Mouse (Mus musculus): ENCODE data around the gene S100a16. TPM values are rescaled to one million over a fixed set of nuclear protein-coding genes. Genes with fewer than 3 reads are reported as not detected.

S100a16 gene
- polyA plus RNA-seq, 1 experiment = 140 TPM

- H3K27ac ChIP-seq (ENCODE audit: insufficient read depth, low read depth, low read length) = no peak overlapping the region
- 36% methylated on average over 5 of the region's 5 CpGs for WGBS
- DNase-seq = peak; percentile 65
Observed at GRCm38 (mm10) chr3:90585595-90585994, 48.5 kb downstream of the S100a16 start.

GRCm38 (mm10) chr3:90586016-90586643 is 49.1 kb downstream of the S100a16 start:
- DNase-seq = no peak
- no peak for TF ChIP-seq POLR2A (IDR thresholded peaks at IDR 0.05; ENCODE audit: low read depth, low read length)
- Histone ChIP-seq H3K36me3 (ENCODE audit: control insufficient read depth, insufficient read depth, low read length) (no peaks in the 10 kb centered on the region), H3K4me1 (ENCODE audit: control insufficient read depth, insufficient read depth, low read length) (no peaks in the 10 kb centered on the region), H3K4me3 (ENCODE audit: insufficient read depth, low read depth, low read length) (no peak overlapping the region), H3K27ac (ENCODE audit: insufficient read depth, low read depth, low read length) (peak overlapping the region; percentile 6; the same call in 1 of the 2 replicates), H3K27me3 (replicated peaks; ENCODE audit: control insufficient read depth, insufficient read depth, low read length) (no peaks in the 10 kb centered on the region)
- WGBS = 82% methylated on average over 15 of the region's 15 CpGs

More at GRCm38 (mm10) chr3:90585595-90585994, 48.5 kb downstream of the S100a16 start:
- Histone ChIP-seq H3K4me1 (ENCODE audit: control insufficient read depth, insufficient read depth, low read length) (no peaks in the 10 kb centered on the region), H3K4me3 (ENCODE audit: insufficient read depth, low read depth, low read length) (no peak overlapping the region), H3K27me3 (replicated peaks; ENCODE audit: control insufficient read depth, insufficient read depth, low read length) (no peaks in the 10 kb centered on the region), H3K36me3 (ENCODE audit: control insufficient read depth, insufficient read depth, low read length) (no peaks in the 10 kb centered on the region)
- no peak for TF ChIP-seq POLR2A (IDR thresholded peaks at IDR 0.05; ENCODE audit: low read depth, low read length)
- peak; percentile 86 for TF ChIP-seq CTCF (conservative IDR thresholded peaks at IDR 0.05; ENCODE audit: insufficient read depth, insufficient read length, low read depth, low read length)

GRCm38 (mm10) chr3:90586906-90587305 is 49.9 kb downstream of the S100a16 start:
- H3K27me3 ChIP-seq (replicated peaks; ENCODE audit: control insufficient read depth, insufficient read depth, low read length) = no peaks in the 10 kb centered on the region
- H3K4me1 ChIP-seq (ENCODE audit: control insufficient read depth, insufficient read depth, low read length) = no peaks in the 10 kb centered on the region
- peak; percentile 24 for DNase-seq
- TF ChIP-seq POLR2A (IDR thresholded peaks at IDR 0.05; ENCODE audit: low read depth, low read length) = no peak
- no peak for TF ChIP-seq CTCF (conservative IDR thresholded peaks at IDR 0.05; ENCODE audit: insufficient read depth, insufficient read length, low read depth, low read length)
- peak overlapping the region; percentile 58 for H3K27ac ChIP-seq (ENCODE audit: insufficient read depth, low read depth, low read length)
- no peak overlapping the region for H3K4me3 ChIP-seq (ENCODE audit: insufficient read depth, low read depth, low read length)
- WGBS = 54% methylated on average over 10 of the region's 10 CpGs
- H3K36me3 ChIP-seq (ENCODE audit: control insufficient read depth, insufficient read depth, low read length) = no peaks in the 10 kb centered on the region

- Histone ChIP-seq H3K27me3 (replicated peaks; ENCODE audit: control insufficient read depth, insufficient read depth, low read length) (no peaks in the 10 kb centered on the region), H3K4me3 (ENCODE audit: insufficient read depth, low read depth, low read length) (no peak overlapping the region), H3K36me3 (ENCODE audit: control insufficient read depth, insufficient read depth, low read length) (no peaks in the 10 kb centered on the region), H3K27ac (ENCODE audit: insufficient read depth, low read depth, low read length) (peak overlapping the region; percentile 58), H3K4me1 (ENCODE audit: control insufficient read depth, insufficient read depth, low read length) (no peaks in the 10 kb centered on the region)
- TF ChIP-seq CTCF (conservative IDR thresholded peaks at IDR 0.05; ENCODE audit: insufficient read depth, insufficient read length, low read depth, low read length) (no peak), POLR2A (IDR thresholded peaks at IDR 0.05; ENCODE audit: low read depth, low read length) (no peak)
- whole genome bisulfite sequencing = 84% methylated on average over 14 of the region's 14 CpGs
- peak; percentile 29 for DNase-seq
Observed at GRCm38 (mm10) chr3:90587361-90588101, 50.5 kb downstream of the S100a16 start.

GRCm38 (mm10) chr3:90589390-90589789 is 52.3 kb downstream of the S100a16 start:
- 61% methylated on average over 6 of the region's 6 CpGs for WGBS
- Histone ChIP-seq H3K4me3 (ENCODE audit: insufficient read depth, low read depth, low read length) (no peak overlapping the region), H3K36me3 (ENCODE audit: control insufficient read depth, insufficient read depth, low read length) (no peaks in the 10 kb centered on the region), H3K27me3 (replicated peaks; ENCODE audit: control insufficient read depth, insufficient read depth, low read length) (no peaks in the 10 kb centered on the region), H3K27ac (ENCODE audit: insufficient read depth, low read depth, low read length) (no peak overlapping the region), H3K4me1 (ENCODE audit: control insufficient read depth, insufficient read depth, low read length) (no peaks in the 10 kb centered on the region)
- peak; percentile 39 for DNase-seq
- no peak for TF ChIP-seq POLR2A (IDR thresholded peaks at IDR 0.05; ENCODE audit: low read depth, low read length)
- no peak for TF ChIP-seq CTCF (conservative IDR thresholded peaks at IDR 0.05; ENCODE audit: insufficient read depth, insufficient read length, low read depth, low read length)

- Histone ChIP-seq H3K36me3 (ENCODE audit: control insufficient read depth, insufficient read depth, low read length) (no peaks in the 10 kb centered on the region), H3K27ac (ENCODE audit: insufficient read depth, low read depth, low read length) (no peak within 1 kb of the TSS), H3K4me3 (ENCODE audit: insufficient read depth, low read depth, low read length) (no peak within 1 kb of the TSS), H3K4me1 (ENCODE audit: control insufficient read depth, insufficient read depth, low read length) (no peaks in the 10 kb centered on the region), H3K27me3 (replicated peaks; ENCODE audit: control insufficient read depth, insufficient read depth, low read length) (no peaks in the 10 kb centered on the region)
- no peak for DNase-seq
- WGBS = 92% methylated on average over 8 of the region's 8 CpGs
- TF ChIP-seq CTCF (conservative IDR thresholded peaks at IDR 0.05; ENCODE audit: insufficient read depth, insufficient read length, low read depth, low read length) (no peak), POLR2A (IDR thresholded peaks at IDR 0.05; ENCODE audit: low read depth, low read length) (no peak)
Observed at GRCm38 (mm10) chr3:90589947-90590346, 52.9 kb downstream of the S100a16 start, which contains the start of gene S100a2. Gene S100a2, plus strand, starts transcription at chr3:90590247.

Other genes with a start within 250 kb of the S100a16 start
- 18.5 and 18.6 TPM in 2 replicates for gene Gatad2b, start 244.1 kb upstream of the S100a16 start, polyA plus RNA-seq (2012; rRNA removed)
- gene Slc27a3, start 147.3 kb upstream of the S100a16 start, polyA plus RNA-seq (2012; rRNA removed) = 12.9 and 16.2 TPM in 2 replicates
- 22.9 and 23.6 TPM in 2 replicates for gene Ints3, start 103.6 kb upstream of the S100a16 start, polyA plus RNA-seq (2012; rRNA removed)
- 51.4 and 55.4 TPM in 2 replicates for gene Npr1, start 71.4 kb upstream of the S100a16 start, polyA plus RNA-seq (2012; rRNA removed)
- 19.4 and 22.8 TPM in 2 replicates for gene Ilf2, start 61.1 kb upstream of the S100a16 start, polyA plus RNA-seq (2012; rRNA removed)
- 20.7 and 25.3 TPM in 2 replicates for gene Snapin, start 46.2 kb upstream of the S100a16 start, polyA plus RNA-seq (2012; rRNA removed)
- gene Chtop, start 27.8 kb upstream of the S100a16 start, polyA plus RNA-seq (2012; rRNA removed) = 26.6 and 36.6 TPM in 2 replicates
- 625 and 771 TPM in 2 replicates for gene S100a1, start 22.9 kb upstream of the S100a16 start, polyA plus RNA-seq (2012; rRNA removed)
- gene S100a13, start 22.8 kb upstream of the S100a16 start, polyA plus RNA-seq (2012; rRNA removed) = 64.7 and 65.4 TPM in 2 replicates
- gene S100a14, start 10.4 kb upstream of the S100a16 start, polyA plus RNA-seq (2012; rRNA removed) = 0.45 and 0.61 TPM in 2 replicates
- 0.23 and 0.34 TPM in 2 replicates for gene S100a3, start 23.3 kb downstream of the S100a16 start, polyA plus RNA-seq (2012; rRNA removed)
- gene S100a2, start 53.0 kb downstream of the S100a16 start, polyA plus RNA-seq (2012; rRNA removed) = not detected in 2 replicates
- not detected in 2 replicates for gene Gm42674, start 64.7 kb downstream of the S100a16 start, polyA plus RNA-seq (2012; rRNA removed)
- gene S100a4, start 66.5 kb downstream of the S100a16 start, polyA plus RNA-seq (2012; rRNA removed) = 10.3 and 16.9 TPM in 2 replicates
- not detected in 2 replicates for gene S100a5, start 71.3 kb downstream of the S100a16 start, polyA plus RNA-seq (2012; rRNA removed)
- 95.8 and 129 TPM in 2 replicates for gene S100a6, start 75.6 kb downstream of the S100a16 start, polyA plus RNA-seq (2012; rRNA removed)
- 0.11 and 0.27 TPM in 2 replicates for gene S100a7a, start 116.8 kb downstream of the S100a16 start, polyA plus RNA-seq (2012; rRNA removed)
- 0.26 and 1.2 TPM in 2 replicates for gene S100a8, start 131.7 kb downstream of the S100a16 start, polyA plus RNA-seq (2012; rRNA removed)
- gene S100a9, start 158.5 kb downstream of the S100a16 start, polyA plus RNA-seq (2012; rRNA removed) = 0.39 and 1.4 TPM in 2 replicates
- gene Pglyrp4, start 189.7 kb downstream of the S100a16 start, polyA plus RNA-seq (2012; rRNA removed) = not detected in 2 replicates
- not detected in 2 replicates for gene Gm5849, start 240.6 kb downstream of the S100a16 start, polyA plus RNA-seq (2012; rRNA removed)

Measured in kidney, adult 2 months (tissue).